Mouse (Mus musculus): ENCODE measurements around the gene Enpp1. TPM values are rescaled to one million over a fixed set of nuclear protein-coding genes. Genes with fewer than 3 reads are reported as not detected.

Enpp1 gene
- total and polyA plus RNA-seq, 3 experiments: 0.12 to 0.15 TPM; not detected in 1

DNA sequence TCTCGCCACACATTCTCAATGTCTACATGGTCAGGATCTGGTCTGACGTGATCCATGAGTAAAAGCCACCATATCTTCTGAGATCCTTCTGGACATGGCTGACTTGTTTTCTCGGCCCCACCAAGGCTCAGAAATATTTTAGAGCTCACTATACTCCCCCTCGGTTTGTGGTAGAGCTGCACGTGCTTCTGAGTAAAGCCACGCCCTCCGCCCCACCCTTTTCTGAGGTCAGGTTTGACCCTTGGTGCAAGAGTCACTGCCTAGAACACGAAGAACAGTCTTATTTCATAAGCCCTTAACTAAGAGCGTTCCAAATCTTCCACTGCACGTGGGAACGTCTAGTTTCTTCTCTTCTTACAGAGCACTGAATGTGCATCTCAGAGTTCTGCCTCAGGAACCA lies 6.8 kb upstream of the Enpp1 start:
- DNase-seq (ENCODE audit: low read depth, low spot score): no peak
- no peaks in the 10 kb centered on the region for H3K4me1 ChIP-seq (ENCODE audit: control insufficient read depth in 1 of 2, insufficient read depth in 2 of 2, low read length in 2 of 2)
- TF ChIP-seq BHLHE40 (IDR thresholded peaks at IDR 0.05; ENCODE audit: borderline replicate concordance, low read depth, low read length): peak; percentile 55; the same call in 1 of the 2 replicates
- TF ChIP-seq RAD21 (IDR thresholded peaks at IDR 0.05; ENCODE audit: low read depth, low read length): no peak

DNA sequence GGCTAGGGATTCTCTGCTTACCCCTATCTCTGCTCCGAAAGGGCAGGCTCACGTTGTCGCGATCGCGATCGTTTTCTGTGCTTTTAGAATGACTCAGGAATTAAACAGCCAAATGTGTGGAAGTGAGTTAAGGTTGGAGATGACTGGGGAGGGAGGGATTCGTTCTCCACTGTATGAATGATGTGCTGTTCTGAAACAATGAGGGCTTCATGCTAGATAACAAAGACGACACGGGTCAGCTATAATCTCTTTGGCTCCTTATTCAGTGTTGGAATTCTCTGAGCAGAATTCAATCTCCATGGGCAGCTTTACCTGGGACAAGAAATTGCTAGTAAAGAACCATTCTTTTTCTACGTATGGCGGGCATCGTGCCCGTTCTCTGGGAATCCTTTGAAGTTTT lies 6.1 kb upstream of the Enpp1 start:
- no peak overlapping the region for H3K4me3 ChIP-seq (ENCODE audit: control insufficient read depth in 1 of 2, insufficient read depth in 1 of 2, low read depth in 2 of 2, low read length in 2 of 2)
- no peaks in the 10 kb centered on the region for H3K27me3 ChIP-seq (ENCODE audit: control insufficient read depth in 1 of 2, insufficient read depth in 2 of 2, low read length in 2 of 2)
- TF ChIP-seq GABPA (IDR thresholded peaks at IDR 0.05; ENCODE audit: low read depth, low read length) (no peak), MXI1 (IDR thresholded peaks at IDR 0.05; ENCODE audit: low read depth, low read length) (no peak), ZNF384 (IDR thresholded peaks at IDR 0.05; ENCODE audit: low read depth, low read length) (no peak), RCOR1 (IDR thresholded peaks at IDR 0.05; ENCODE audit: low read depth, low read length) (no peak)
- no peak overlapping the region for H3K27ac ChIP-seq (ENCODE audit: control insufficient read depth, low read depth, low read length)
- DNase-seq (ENCODE audit: low read depth, low spot score): no peak
- no peaks in the 10 kb centered on the region for H3K79me2 ChIP-seq (ENCODE audit: control insufficient read depth, insufficient read depth, low read length, poor library complexity)
- H3K9ac ChIP-seq (ENCODE audit: control insufficient read depth, low read depth, low read length, poor library complexity, severe bottlenecking): no peak overlapping the region
- H3K9me3 ChIP-seq (replicated peaks; ENCODE audit: insufficient read depth, low read length): no peaks in the 10 kb centered on the region
- H3K36me3 ChIP-seq (ENCODE audit: control insufficient read depth in 1 of 2, insufficient read depth in 2 of 2, low read length in 2 of 2): no peaks in the 10 kb centered on the region
- no peaks in the 10 kb centered on the region for H3K4me1 ChIP-seq (ENCODE audit: control insufficient read depth in 1 of 2, insufficient read depth in 2 of 2, low read length in 2 of 2)

More for the DNA sequence above, 6.8 kb upstream of the Enpp1 start:
- H3K27ac ChIP-seq (ENCODE audit: control insufficient read depth, low read depth, low read length): no peak overlapping the region
- no peaks in the 10 kb centered on the region for H3K9me3 ChIP-seq (replicated peaks; ENCODE audit: insufficient read depth, low read length)
- H3K27me3 ChIP-seq (ENCODE audit: control insufficient read depth in 1 of 2, insufficient read depth in 2 of 2, low read length in 2 of 2): no peaks in the 10 kb centered on the region
- H3K79me2 ChIP-seq (ENCODE audit: control insufficient read depth, insufficient read depth, low read length, poor library complexity): no peaks in the 10 kb centered on the region
- H3K36me3 ChIP-seq (ENCODE audit: control insufficient read depth in 1 of 2, insufficient read depth in 2 of 2, low read length in 2 of 2): no peaks in the 10 kb centered on the region
- no peak overlapping the region for H3K4me3 ChIP-seq (ENCODE audit: control insufficient read depth in 1 of 2, insufficient read depth in 1 of 2, low read depth in 2 of 2, low read length in 2 of 2)
- H3K9ac ChIP-seq (ENCODE audit: control insufficient read depth, low read depth, low read length, poor library complexity, severe bottlenecking): no peak overlapping the region

DNA sequence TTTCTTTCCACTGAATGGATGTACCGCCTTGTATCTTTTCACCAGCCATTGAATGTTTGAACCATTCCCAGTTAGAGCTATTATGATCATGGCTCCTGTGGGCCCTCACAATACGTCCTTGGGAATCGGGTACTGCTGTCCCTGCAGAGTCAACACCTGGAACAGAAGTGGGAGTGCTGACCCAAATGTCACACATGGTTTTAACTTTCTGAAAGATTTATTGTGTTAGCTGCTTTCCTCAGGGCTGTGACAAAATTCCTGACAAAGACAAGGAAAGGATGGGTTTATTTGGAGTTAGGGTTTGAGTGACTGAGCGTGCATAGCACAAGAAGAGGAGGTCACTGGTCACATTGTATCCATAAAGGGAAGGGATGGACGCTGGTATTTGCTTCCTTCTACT lies 4.3 kb upstream of the Enpp1 start:
- TF ChIP-seq MAFK (IDR thresholded peaks at IDR 0.05; ENCODE audit: borderline replicate concordance, low read depth, low read length): no peak
- no peak for TF ChIP-seq TAL1 (IDR thresholded peaks at IDR 0.05; ENCODE audit: low read length)
- TF ChIP-seq TCF12 (IDR thresholded peaks at IDR 0.05; ENCODE audit: low read depth, low read length): no peak
- H3K9me3 ChIP-seq (replicated peaks; ENCODE audit: insufficient read depth, low read length): no peaks in the 10 kb centered on the region
- DNase-seq (ENCODE audit: low read depth, low spot score): no peak
- H3K4me3 ChIP-seq (ENCODE audit: control insufficient read depth in 1 of 2, insufficient read depth in 1 of 2, low read depth in 2 of 2, low read length in 2 of 2): no peak overlapping the region
- H3K4me1 ChIP-seq (ENCODE audit: control insufficient read depth in 1 of 2, insufficient read depth in 2 of 2, low read length in 2 of 2): no peaks in the 10 kb centered on the region
- H3K36me3 ChIP-seq (ENCODE audit: control insufficient read depth in 1 of 2, insufficient read depth in 2 of 2, low read length in 2 of 2): no peaks in the 10 kb centered on the region
- H3K27me3 ChIP-seq (ENCODE audit: control insufficient read depth in 1 of 2, insufficient read depth in 2 of 2, low read length in 2 of 2): no peaks in the 10 kb centered on the region; a peak in 1 of 4 replicates
- H3K9ac ChIP-seq (ENCODE audit: control insufficient read depth, low read depth, low read length, poor library complexity, severe bottlenecking): no peak overlapping the region
- H3K79me2 ChIP-seq (ENCODE audit: control insufficient read depth, insufficient read depth, low read length, poor library complexity): no peaks in the 10 kb centered on the region
- H3K27ac ChIP-seq (ENCODE audit: control insufficient read depth, low read depth, low read length): no peak overlapping the region

DNA sequence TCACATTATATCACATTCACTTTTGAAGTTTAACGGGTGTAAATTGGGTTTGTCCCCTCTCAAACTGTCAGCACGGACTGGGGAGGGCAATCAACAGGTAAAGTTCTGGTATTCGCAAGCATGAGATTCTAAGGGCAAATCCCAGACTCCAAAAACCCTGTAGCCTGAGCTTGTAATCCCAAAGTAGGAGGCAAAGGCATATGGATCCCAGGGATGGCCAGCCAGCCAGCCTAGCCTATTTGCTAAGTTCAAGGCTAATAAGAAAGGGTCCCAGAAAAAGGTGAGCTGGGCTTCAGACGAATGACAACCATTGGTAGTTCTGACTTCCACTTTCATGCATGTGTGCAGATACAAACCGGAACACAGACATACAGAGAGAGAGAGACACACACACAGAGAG lies 942 bp upstream of the Enpp1 start:
- Histone ChIP-seq H3K36me3 (ENCODE audit: control insufficient read depth in 1 of 2, insufficient read depth in 2 of 2, low read length in 2 of 2) (no peaks in the 10 kb centered on the region), H3K27ac (ENCODE audit: control insufficient read depth, low read depth, low read length) (no peak overlapping the region), H3K4me3 (ENCODE audit: control insufficient read depth in 1 of 2, insufficient read depth in 1 of 2, low read depth in 2 of 2, low read length in 2 of 2) (no peak overlapping the region), H3K9ac (ENCODE audit: control insufficient read depth, low read depth, low read length, poor library complexity, severe bottlenecking) (no peak overlapping the region), H3K27me3 (ENCODE audit: control insufficient read depth in 1 of 2, insufficient read depth in 2 of 2, low read length in 2 of 2) (no peaks in the 10 kb centered on the region; a peak in 1 of 4 replicates), H3K79me2 (ENCODE audit: control insufficient read depth, insufficient read depth, low read length, poor library complexity) (no peaks in the 10 kb centered on the region), H3K9me3 (replicated peaks; ENCODE audit: insufficient read depth, low read length) (no peaks in the 10 kb centered on the region), H3K4me1 (ENCODE audit: control insufficient read depth in 1 of 2, insufficient read depth in 2 of 2, low read length in 2 of 2) (0 out of 4 replicates have a peak, but pooled peaks cover 0 to 5% of the 10 kb centered on the region in 2 experiments)
- DNase-seq (ENCODE audit: low read depth, low spot score): no peak
- TF ChIP-seq JUND (IDR thresholded peaks at IDR 0.05; ENCODE audit: low read depth, low read length) (no peak), TCF12 (IDR thresholded peaks at IDR 0.05; ENCODE audit: low read depth, low read length) (no peak), SMC3 (IDR thresholded peaks at IDR 0.05; ENCODE audit: low read depth, low read length) (no peak), MAZ (IDR thresholded peaks at IDR 0.05; ENCODE audit: low read depth, low read length) (no peak), GABPA (IDR thresholded peaks at IDR 0.05; ENCODE audit: low read depth, low read length) (no peak), MAFK (IDR thresholded peaks at IDR 0.05; ENCODE audit: borderline replicate concordance, low read depth, low read length) (no peak), TAL1 (IDR thresholded peaks at IDR 0.05; ENCODE audit: low read length) (no peak), ZC3H11A (IDR thresholded peaks at IDR 0.05; ENCODE audit: low read depth, low read length) (no peak), MEF2A (IDR thresholded peaks at IDR 0.05; ENCODE audit: extremely low read depth, insufficient replicate concordance, low read depth, low read length, poor library complexity, severe bottlenecking) (no peak), TBP (IDR thresholded peaks at IDR 0.05; ENCODE audit: low read depth, low read length) (no peak), ELF1 (IDR thresholded peaks at IDR 0.05; ENCODE audit: low read depth, low read length) (no peak), NRF1 (IDR thresholded peaks at IDR 0.05; ENCODE audit: insufficient read depth, low read depth, low read length, poor library complexity, severe bottlenecking) (no peak), ZKSCAN1 (IDR thresholded peaks at IDR 0.05; ENCODE audit: low read depth, low read length) (no peak), USF2 (IDR thresholded peaks at IDR 0.05; ENCODE audit: borderline replicate concordance in 1 of 2, insufficient read depth in 1 of 2, low read depth in 1 of 2, low read length in 2 of 2) (no peak)

Measured in MEL (cell line).